Mouse (Mus musculus) hindbrain, postnatal 0 days (tissue): ENCODE data around the gene Ndufb10. TPM values are rescaled to one million over a fixed set of nuclear protein-coding genes. Genes with fewer than 3 reads are reported as not detected.

Experiments used
- ATAC-seq: fragments of 200-750 bp; cut with Nextera tagmentation; 2 replicates; pipeline ENCODE4 v1.8.0; 2017; ENCODE audit warnings: mild to moderate bottlenecking, moderate TSS enrichment, moderate library complexity
- DNase-seq: peaks from one replicate; pipeline ENCODE4 v3.0.0-alpha.2; 2015; ENCODE audit warnings: low spot score
- H3K27ac ChIP-seq: fragments of 300-500 bp; sonication (generic); 2 replicates; pipeline ENCODE4 v1.5.1; 2014; ENCODE audit warnings: mild to moderate bottlenecking
- H3K27me3 ChIP-seq: fragments of 300-500 bp; sonication (generic); 2 replicates; pipeline ENCODE4 v1.6.1; 2014; ENCODE audit warnings: low read length, mixed read lengths; ENCODE audit not compliant: insufficient read depth
- H3K36me3 ChIP-seq: fragments of 300-500 bp; sonication (generic); 2 replicates; pipeline ENCODE4 v1.6.1; 2014; ENCODE audit warnings: low read length, mixed read lengths; ENCODE audit not compliant: insufficient read depth
- H3K4me1 ChIP-seq: fragments of 300-500 bp; sonication (generic); 2 replicates; pipeline ENCODE4 v1.6.1; 2014; ENCODE audit warnings: antibody characterized with exemption, low read length, mixed read lengths; ENCODE audit not compliant: insufficient read depth
- H3K4me2 ChIP-seq: fragments of 300-500 bp; sonication (generic); 2 replicates; pipeline ENCODE4 v1.6.1; 2014; ENCODE audit warnings: low read depth, mild to moderate bottlenecking, low read length, moderate library complexity, mixed read lengths
- H3K4me3 ChIP-seq: fragments of 300-500 bp; sonication (generic); 2 replicates; pipeline ENCODE4 v1.5.1; 2014; ENCODE audit warnings: low read length
- H3K9ac ChIP-seq: fragments of 300-500 bp; sonication (generic); replicated peaks from 2 replicates; pipeline ENCODE4 v1.6.1; 2014; ENCODE audit warnings: mild to moderate bottlenecking, low read length, moderate library complexity, mixed read lengths
- H3K9me3 ChIP-seq: fragments of 300-500 bp; sonication (generic); 2 replicates; pipeline ENCODE4 v1.6.1; 2016; ENCODE audit warnings: low read length, mixed read lengths
- CTCF ChIP-seq: IDR thresholded peaks from 2 replicates; pipeline ENCODE4 v1.5.1; 2016; ENCODE audit warnings: antibody characterized with exemption, control low read depth, low read depth
- WGBS: fragments of 180-500 bp; shearing (Covaris S2); extraction: QIAGEN DNeasy Blood & Tissue Kit; methylation state at CpG from one replicate; pipeline ENCODE4 v1.1.7; 2014; 5-methylcytosine and 5-hydroxymethylcytosine counted together
- polyA plus RNA-seq: library from polyadenylated mRNA; unstranded; fragments of >200 nt; fragmentation: Nextera tagmentation; extraction: Ambion mirVana; gene quantifications from 2 replicates; pipeline ENCODE4 v1.2.1, GENCODE M21; 2015
- total RNA-seq: library from RNA; depleted of rRNA; stranded (reverse); fragments of >200 nt; gene quantifications from 2 replicates; pipeline ENCODE4 v1.2.3, GENCODE M21; 2014

Ndufb10 gene
- total and polyA plus RNA-seq, 2 experiments from 2014 or later, result 157 to 353 TPM

DNA sequence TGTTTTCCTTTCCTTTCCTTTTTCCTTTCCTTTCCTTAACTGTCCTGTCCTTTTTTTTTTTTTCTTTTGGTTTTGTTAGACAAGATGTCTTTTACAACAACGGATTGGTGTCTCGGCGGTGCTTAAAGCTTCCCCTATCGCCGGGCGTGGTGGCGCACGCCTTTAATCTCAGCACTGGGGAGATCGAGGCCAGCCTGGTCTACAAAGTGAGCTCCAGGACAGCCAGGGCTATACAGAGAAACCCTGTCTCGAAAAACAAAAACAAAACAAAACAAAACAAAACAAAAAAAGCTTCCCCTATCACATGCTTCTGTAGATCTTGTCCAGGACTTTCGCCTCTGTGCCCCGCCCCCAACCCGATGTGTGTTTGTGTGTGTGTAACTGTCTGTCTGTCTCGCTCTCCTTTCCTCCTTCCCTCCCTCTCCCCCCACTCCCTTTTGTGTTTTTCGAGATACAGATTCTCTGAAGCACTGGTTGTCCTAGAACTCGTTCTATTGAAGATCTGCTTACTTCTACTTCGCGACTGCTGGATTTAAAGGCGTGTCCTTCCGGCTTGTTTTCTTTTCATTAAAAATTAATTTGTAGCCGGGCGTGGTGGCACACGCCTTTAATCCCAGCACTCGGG lies 16.4 kb downstream of the Ndufb10 start:
- DNase-seq, result no peak
- no peak for TF ChIP-seq CTCF
- Histone ChIP-seq H3K4me1 (peaks cover 3% of the 10 kb centered on the region; the same call in 1 of the 2 replicates), H3K9ac (peak overlapping the region; percentile 66), H3K4me3 (peak overlapping the region; percentile 72), H3K27me3 (no peaks in the 10 kb centered on the region), H3K27ac (peak overlapping the region; percentile 78), H3K4me2 (peak overlapping the region; percentile 70), H3K9me3 (no peaks in the 10 kb centered on the region), H3K36me3 (peaks cover 17% of the 10 kb centered on the region)
- ATAC-seq, result peak; percentile 68; the same call in 1 of the 2 replicates
- 7% methylated on average over 24 of the region's 24 CpGs for WGBS

DNA sequence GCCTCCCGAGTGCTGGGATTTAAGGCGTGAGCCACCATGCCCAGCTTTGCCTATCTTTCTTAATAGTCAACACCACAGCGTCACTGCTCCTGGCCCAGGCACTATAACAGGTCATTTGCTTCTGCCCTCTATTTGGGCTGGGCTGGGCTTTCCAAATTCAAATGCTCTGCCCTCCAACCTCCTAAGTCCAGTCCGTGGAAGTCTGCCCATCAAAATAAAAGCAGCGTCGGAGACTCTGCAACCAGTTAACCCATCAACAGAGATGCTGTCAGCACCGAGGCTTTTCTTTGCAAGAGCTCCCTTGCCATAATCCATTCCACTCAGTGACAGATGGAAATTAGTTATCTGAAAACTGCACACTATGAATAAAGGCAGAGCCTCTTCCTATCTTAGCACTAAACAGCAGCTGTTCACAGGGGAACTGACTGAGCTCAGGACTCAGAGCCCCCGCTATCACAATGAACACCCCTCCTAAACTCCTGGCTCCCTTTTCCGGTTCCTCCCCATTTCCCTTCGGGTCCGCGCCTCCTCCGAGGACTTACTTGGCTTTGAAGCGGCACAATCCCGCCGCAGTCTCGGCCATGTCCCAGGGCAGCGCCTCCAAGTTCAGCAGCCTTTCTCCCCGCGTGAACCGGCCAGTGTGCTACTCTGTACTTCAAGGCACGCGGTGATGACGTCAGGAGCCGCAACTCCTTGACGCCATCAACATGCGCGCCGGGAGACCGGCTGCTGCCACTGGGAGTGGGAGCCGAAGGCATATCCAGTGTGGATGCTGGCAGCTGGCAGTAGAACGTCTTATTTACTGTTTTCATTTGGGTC lies 17.1 kb downstream of the Ndufb10 start, which contains the start of gene Tbl3:
Gene Tbl3, minus strand, starts transcription at position 679 of the 819 bp plus-strand sequence.
- H3K36me3 ChIP-seq, result peaks cover 19% of the 10 kb centered on the region
- H3K4me2 ChIP-seq, result peak within 1 kb of the TSS; percentile 70
- no peak for TF ChIP-seq CTCF

DNA sequence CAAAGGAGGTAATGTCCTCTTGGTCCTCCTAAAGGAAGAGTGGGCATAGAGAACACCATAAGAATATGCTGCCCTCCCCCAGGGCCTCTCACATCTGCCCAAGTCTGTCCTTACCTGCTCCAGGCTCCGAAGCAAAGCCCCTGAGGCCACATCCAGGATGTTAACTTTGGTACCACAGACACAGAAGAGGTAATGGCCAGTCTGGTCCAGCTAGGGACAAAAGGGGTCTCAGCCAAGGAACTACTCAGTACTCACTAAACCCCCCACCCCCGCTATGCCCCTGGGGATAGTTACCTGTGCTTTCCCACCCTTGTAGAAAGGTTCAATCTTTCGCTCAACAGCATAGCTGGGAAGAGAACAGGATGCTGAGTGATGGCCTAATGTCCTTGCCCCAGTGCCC lies 18.5 kb downstream of the Ndufb10 start:
- 93% methylated on average over 3 of the region's 3 CpGs for WGBS
- DNase-seq (no peak), ATAC-seq (no peak)
- peaks cover 32% of the 10 kb centered on the region for H3K36me3 ChIP-seq
- TF ChIP-seq CTCF, result no peak
- no peak overlapping the region for H3K4me3 ChIP-seq
- H3K27me3 ChIP-seq, result no peaks in the 10 kb centered on the region
- no peaks in the 10 kb centered on the region for H3K9me3 ChIP-seq
- no peak overlapping the region for H3K4me2 ChIP-seq
- H3K27ac ChIP-seq, result no peak overlapping the region
- H3K9ac ChIP-seq, result no peak overlapping the region
- peaks cover 3% of the 10 kb centered on the region; the same call in 1 of the 2 replicates for H3K4me1 ChIP-seq

More for the DNA sequence above, 17.1 kb downstream of the Ndufb10 start, which contains the start of gene Tbl3:
- Histone ChIP-seq H3K9me3 (no peaks in the 10 kb centered on the region), H3K27me3 (no peaks in the 10 kb centered on the region), H3K9ac (peak within 1 kb of the TSS; percentile 66), H3K27ac (peak within 1 kb of the TSS; percentile 78), H3K4me3 (peak within 1 kb of the TSS; percentile 72), H3K4me1 (peaks cover 3% of the 10 kb centered on the region; the same call in 1 of the 2 replicates)
- ATAC-seq (peak; percentile 93), DNase-seq (peak; percentile 98)
- WGBS, result 4% methylated on average over 32 of the region's 32 CpGs

GRCm38 (mm10) chr17:24701251-24701650 lies 23.0 kb downstream of the Ndufb10 start:
- ATAC-seq, result no peak
- Histone ChIP-seq H3K4me1 (peaks cover 5% of the 10 kb centered on the region), H3K27ac (no peak overlapping the region), H3K36me3 (peaks cover 45% of the 10 kb centered on the region), H3K4me3 (no peak overlapping the region), H3K9me3 (no peaks in the 10 kb centered on the region), H3K9ac (no peak overlapping the region), H3K4me2 (no peak overlapping the region), H3K27me3 (no peaks in the 10 kb centered on the region)
- no peak for TF ChIP-seq CTCF
- no peak for DNase-seq
- WGBS, result 89% methylated on average over 9 of the region's 9 CpGs

DNA sequence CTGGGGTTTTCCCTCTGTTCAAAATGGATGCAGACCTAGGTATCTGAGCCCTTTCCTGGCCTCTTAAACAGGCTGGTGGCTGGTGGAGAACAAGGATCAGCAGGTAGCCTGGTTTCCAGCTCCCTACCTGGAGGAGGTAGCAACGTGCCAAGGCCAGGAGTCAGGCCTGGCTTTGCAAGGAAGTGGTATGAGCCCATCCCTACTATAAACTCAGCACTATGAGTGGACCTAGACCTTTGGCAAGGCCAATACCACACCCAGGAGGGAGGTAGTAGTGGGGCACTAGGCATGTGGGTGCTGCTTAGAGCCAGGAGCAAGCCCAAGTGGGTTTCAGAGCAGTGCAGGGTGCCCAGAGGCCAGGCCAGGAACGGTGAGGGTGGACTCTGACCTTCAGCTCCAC lies 24.8 kb downstream of the Ndufb10 start:
- WGBS, result 70% methylated on average over 2 of the region's 2 CpGs
- H3K4me2 ChIP-seq, result no peak overlapping the region
- ATAC-seq, result no peak
- DNase-seq, result no peak
- H3K9me3 ChIP-seq, result no peaks in the 10 kb centered on the region
- H3K27ac ChIP-seq, result no peak overlapping the region
- TF ChIP-seq CTCF, result no peak
- H3K36me3 ChIP-seq, result peaks cover 35% of the 10 kb centered on the region
- no peaks in the 10 kb centered on the region for H3K27me3 ChIP-seq
- no peak overlapping the region for H3K9ac ChIP-seq
- H3K4me3 ChIP-seq, result no peak overlapping the region
- H3K4me1 ChIP-seq, result peaks cover 5% of the 10 kb centered on the region

- no peak for TF ChIP-seq CTCF
- Histone ChIP-seq H3K4me1 (peaks cover 5% of the 10 kb centered on the region), H3K4me2 (no peak overlapping the region), H3K27ac (no peak overlapping the region), H3K36me3 (peaks cover 28% of the 10 kb centered on the region), H3K9me3 (no peaks in the 10 kb centered on the region), H3K9ac (no peak overlapping the region), H3K4me3 (no peak overlapping the region), H3K27me3 (no peaks in the 10 kb centered on the region)
- WGBS, result 63% methylated on average over 9 of the region's 9 CpGs
- no peak for ATAC-seq
- DNase-seq, result no peak
These were observed 25.6 kb downstream of the Ndufb10 start for GRCm38 (mm10) chr17:24698715-24699114.

DNA sequence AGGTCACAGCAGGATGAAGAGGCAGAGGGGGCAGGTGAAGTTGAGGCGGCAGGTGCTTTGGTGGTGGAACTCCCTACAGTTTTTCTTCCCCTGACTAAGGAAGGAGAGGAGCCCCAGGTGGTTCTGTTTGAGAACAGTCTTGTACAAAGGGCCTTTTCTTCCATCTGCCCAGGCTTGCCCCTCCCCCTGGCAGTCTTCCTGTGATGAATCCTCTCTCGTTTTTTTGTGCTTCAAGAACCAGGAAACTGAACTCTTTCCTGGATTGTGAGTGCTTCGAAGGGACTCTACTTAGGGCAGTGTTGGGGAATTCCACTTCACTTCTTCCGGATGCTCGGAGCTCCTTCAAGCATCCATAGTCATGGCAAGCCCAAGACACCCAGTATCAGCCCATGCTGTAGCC lies 26.3 kb downstream of the Ndufb10 start:
- Histone ChIP-seq H3K4me2 (no peak overlapping the region), H3K27ac (no peak overlapping the region), H3K9ac (no peak overlapping the region), H3K4me1 (peaks cover 5% of the 10 kb centered on the region), H3K9me3 (no peaks in the 10 kb centered on the region), H3K27me3 (no peaks in the 10 kb centered on the region), H3K36me3 (peaks cover 30% of the 10 kb centered on the region), H3K4me3 (no peak overlapping the region)
- TF ChIP-seq CTCF, result no peak
- ATAC-seq (no peak), DNase-seq (no peak)
- 19% methylated on average over 5 of the region's 5 CpGs for WGBS
